Mouse (Mus musculus) heart, adult 8-10 months (tissue): Measurements from ENCODE around the gene Trim28. TPM values are rescaled to one million over a fixed set of nuclear protein-coding genes. Genes with fewer than 3 reads are reported as not detected.
"Not testable (repeated sequence)": the region's sequence is repeated elsewhere in the genome, so short reads cannot be mapped to it uniquely, and the experiment has no call there.

Experiments used
- DNase-seq: peaks from one replicate; pipeline ENCODE4 v3.0.0; 2022; ENCODE audit warnings: low spot score
- total RNA-seq, 4 experiments: library from RNA; stranded (reverse); gene quantifications; 2 replicates each; pipeline ENCODE4 v1.2.4; 2022

Gene Trim28
- total RNA-seq, 4 experiments from 2014 or later = 77.8 to 92.6 (median 83.6) TPM

DNA sequence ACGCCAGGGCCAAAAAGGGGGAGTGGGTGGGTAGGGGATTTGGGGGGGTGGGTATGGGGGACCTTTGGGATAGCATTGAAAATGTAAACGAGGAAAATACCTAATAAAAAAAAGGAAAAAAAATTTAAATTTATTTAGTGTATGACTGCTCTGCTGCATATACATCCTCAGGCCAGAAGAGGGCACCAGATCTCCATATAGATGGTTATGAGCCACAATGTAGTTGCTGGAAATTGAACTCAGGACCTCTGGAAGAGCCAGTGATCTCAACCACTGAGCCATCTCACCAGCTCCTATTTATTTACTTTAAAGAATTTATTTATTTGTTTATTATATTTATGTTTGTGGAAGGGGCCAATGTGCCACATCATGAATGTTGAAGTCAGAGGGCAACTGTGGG, 64.5 kb downstream of the Trim28 start:
- not testable (repeated sequence) for DNase-seq

DNA sequence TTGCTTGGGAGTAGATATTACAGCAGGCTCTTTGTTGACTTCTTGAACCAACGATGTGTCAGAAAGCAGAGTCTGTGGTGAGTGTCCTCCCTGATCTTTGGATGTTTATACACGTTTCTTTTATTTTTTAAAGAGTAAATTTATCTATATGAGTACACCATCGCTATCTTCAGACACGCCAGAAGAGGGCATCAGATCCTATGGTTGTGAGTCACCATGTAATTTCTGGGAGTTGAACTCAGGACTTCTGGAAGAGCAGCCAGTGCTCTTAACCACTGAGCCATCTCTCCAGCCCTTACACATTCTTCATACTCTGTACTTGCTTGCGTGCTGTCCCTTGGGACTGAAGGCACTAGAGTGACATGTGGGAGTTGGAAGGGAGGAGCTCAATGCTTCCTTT, 73.4 kb downstream of the Trim28 start:
- DNase-seq = no peak

Other genes starting within 250 kb of the Trim28 start
- gene Zscan18, start 195.5 kb upstream of the Trim28 start, total RNA-seq = 1 to 10 TPM in 2 of 4 experiments, under 1 TPM in 2; 0.41 to 2.0 (median 1.2) TPM
- 1 to 10 TPM; 4.7 to 7.6 (median 5.6) TPM for gene Zfp329, start 180.3 kb upstream of the Trim28 start, total RNA-seq
- gene Zfp110, start 164.4 kb upstream of the Trim28 start, total RNA-seq = 10 to 100 TPM; 18.0 to 22.0 (median 19.6) TPM
- gene Zfp128, start 117.9 kb upstream of the Trim28 start, total RNA-seq = 1 to 10 TPM; 3.0 to 3.9 (median 3.5) TPM
- 1 to 10 TPM; 3.8 to 5.5 (median 5.0) TPM for gene Zscan22, start 101.3 kb upstream of the Trim28 start, total RNA-seq
- 100 to 1,000 TPM; 502 to 620 (median 561) TPM for gene Rps5, start 76.8 kb upstream of the Trim28 start, total RNA-seq
- gene Rnf225, start 71.7 kb upstream of the Trim28 start, total RNA-seq = under 1 TPM; 0.22 to 0.31 (median 0.25) TPM
- gene Zfp324, start 33.3 kb upstream of the Trim28 start, total RNA-seq = 1 to 10 TPM; 2.7 to 3.2 (median 2.8) TPM
- gene Zfp446, start 21.3 kb upstream of the Trim28 start, total RNA-seq = 1 to 10 TPM; 2.2 to 4.1 (median 3.6) TPM
- gene Slc27a5, start 922 bp upstream of the Trim28 start, total RNA-seq = not detected
- gene Zbtb45, start 10.9 kb downstream of the Trim28 start, total RNA-seq = 10 to 100 TPM in 1 of 4 experiments, 1 to 10 TPM in 3; 6.9 to 11.3 (median 7.2) TPM
- gene Chmp2a, start 35.7 kb downstream of the Trim28 start, total RNA-seq = 100 to 1,000 TPM; 142 to 153 (median 147) TPM
- gene Ube2m, start 39.2 kb downstream of the Trim28 start, total RNA-seq = 100 to 1,000 TPM; 204 to 216 (median 210) TPM
- gene Mzf1, start 55.6 kb downstream of the Trim28 start, total RNA-seq = under 1 TPM; 0.19 to 0.60 (median 0.29) TPM
- not detected for gene Vmn1r85, start 96.1 kb downstream of the Trim28 start, total RNA-seq
- not detected for gene Vmn1r86, start 120.8 kb downstream of the Trim28 start, total RNA-seq
- gene Vmn1r87, start 141.0 kb downstream of the Trim28 start, total RNA-seq = not detected
- under 1 TPM in 3 of 4 experiments, not detected in 1; 0.03 to 0.12 (median 0.09) TPM for gene Vmn1r88, start 160.5 kb downstream of the Trim28 start, total RNA-seq
- not detected for gene Vmn1r89, start 213.9 kb downstream of the Trim28 start, total RNA-seq